Mouse (Mus musculus) olfactory bulb, adult 2 months (tissue): ENCODE measurements at regions not wholly inside any gene's neighbourhood (a gene's known extent, or its start where the extent isn't known, plus 50 kb on each side); places are given as distances from the start of the nearest gene placed in this dataset.
A peak's percentile ranks its signal among the peaks of the same experiment; 100 is the strongest.

Source experiments
- H3K27ac ChIP-seq: fragments of 200-500 bp; 2 replicates; pipeline ENCODE4 v1.5.1; 2012; ENCODE audit warnings: low read depth, low read length; ENCODE audit not compliant: insufficient read depth
- H3K4me1 ChIP-seq: fragments of 200-500 bp; 2 replicates; pipeline ENCODE4 v1.6.1; 2012; ENCODE audit warnings: low read length; ENCODE audit not compliant: control insufficient read depth, insufficient read depth
- H3K4me3 ChIP-seq: fragments of 200-500 bp; 2 replicates; pipeline ENCODE4 v1.5.1; 2012; ENCODE audit warnings: mild to moderate bottlenecking, low read depth, low read length, moderate library complexity; ENCODE audit not compliant: insufficient read depth
- CTCF ChIP-seq: fragments of 200-500 bp; IDR thresholded peaks from 2 replicates; pipeline ENCODE4 v1.5.1; 2012; ENCODE audit warnings: low read depth, mild to moderate bottlenecking, low read length, moderate library complexity; ENCODE audit not compliant: insufficient read depth
- POLR2A ChIP-seq: fragments of 200-500 bp; IDR thresholded peaks from 2 replicates; pipeline ENCODE4 v1.6.1; 2012; ENCODE audit warnings: mild to moderate bottlenecking, low read depth, low read length, moderate library complexity; ENCODE audit not compliant: insufficient read depth
- WGBS: fragments of 180-500 bp; shearing (Covaris S2); methylation state at CpG from one replicate; pipeline ENCODE4 v1.1.7; 2018; 5-methylcytosine and 5-hydroxymethylcytosine counted together

DNA sequence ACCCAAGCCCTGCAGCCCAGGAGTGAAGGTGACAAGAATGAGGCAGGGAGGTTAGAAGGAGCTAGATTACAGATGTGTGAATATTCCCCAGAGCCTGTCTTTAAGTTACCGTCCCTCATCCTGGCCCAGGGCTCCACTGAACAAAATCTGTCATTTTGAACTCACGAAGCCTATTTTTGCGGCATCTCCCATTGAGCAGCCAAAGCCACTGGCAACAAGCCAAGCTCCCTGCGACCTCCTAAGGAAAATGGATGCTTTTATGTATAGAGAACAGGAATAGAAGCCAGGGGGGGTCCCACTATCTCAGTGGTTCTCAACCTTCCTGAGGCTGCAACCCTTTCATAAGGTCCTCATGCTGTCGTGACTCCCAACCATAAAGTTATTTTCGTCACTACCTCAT is 121.0 kb upstream of the Thy1 start:
- TF ChIP-seq POLR2A (no peak), CTCF (no peak)
- H3K27ac ChIP-seq: no peak overlapping the region
- no peak overlapping the region for H3K4me3 ChIP-seq
- H3K4me1 ChIP-seq: peaks cover 25% of the 10 kb centered on the region
- 26% methylated on average over 6 of the region's 6 CpGs for WGBS

- TF ChIP-seq CTCF (no peak), POLR2A (no peak)
- 89% methylated on average over 4 of the region's 4 CpGs for whole genome bisulfite sequencing
- Histone ChIP-seq H3K4me1 (peaks cover 25% of the 10 kb centered on the region), H3K27ac (no peak overlapping the region), H3K4me3 (no peak overlapping the region)
Measured at GRCm38 (mm10) chr9:43923088-43923487, 120.1 kb upstream of the Thy1 start.

- Histone ChIP-seq H3K4me1 (peaks cover 20% of the 10 kb centered on the region), H3K27ac (no peak overlapping the region), H3K4me3 (no peak overlapping the region)
- WGBS: 28% methylated on average over 15 of the region's 15 CpGs
- TF ChIP-seq CTCF: peak; percentile 67
- TF ChIP-seq POLR2A: no peak
Measured at GRCm38 (mm10) chr9:43924795-43925194, 118.4 kb upstream of the Thy1 start.

DNA sequence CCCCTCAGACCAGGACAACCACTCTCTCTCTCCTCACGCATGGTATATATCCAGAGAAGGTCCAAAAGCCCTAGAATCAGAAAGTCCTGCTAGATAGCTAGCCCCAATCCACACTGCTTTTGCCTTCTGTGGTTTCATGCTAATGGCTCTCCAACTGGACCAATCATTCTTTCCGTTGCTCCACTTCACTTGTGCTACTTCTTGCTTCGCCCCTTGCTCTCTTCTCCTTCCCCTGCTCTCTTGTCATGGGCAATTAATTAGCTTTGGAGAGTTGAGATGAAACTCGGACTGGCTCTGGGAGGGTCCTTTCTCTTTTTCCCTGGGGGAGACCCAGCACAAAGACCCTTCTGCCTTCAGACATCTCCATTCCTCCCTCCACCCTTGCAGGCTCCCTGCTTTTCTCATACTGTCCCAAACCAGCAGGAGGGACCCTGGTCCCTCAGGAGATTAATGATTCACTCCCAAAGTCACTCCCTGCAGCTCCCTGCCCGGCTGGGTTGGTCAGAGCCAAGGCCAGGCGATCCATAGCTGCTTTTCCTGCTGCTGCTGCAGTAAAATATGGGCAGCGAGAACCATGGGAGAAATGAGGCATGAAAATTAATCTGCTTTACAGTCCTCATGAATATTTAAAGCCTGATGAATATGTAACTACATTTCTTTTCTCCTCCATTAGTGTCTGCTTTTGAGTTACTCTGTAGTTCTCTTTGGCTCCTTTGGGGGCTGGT is 113.7 kb upstream of the Thy1 start:
- no peak overlapping the region for H3K4me3 ChIP-seq

DNA sequence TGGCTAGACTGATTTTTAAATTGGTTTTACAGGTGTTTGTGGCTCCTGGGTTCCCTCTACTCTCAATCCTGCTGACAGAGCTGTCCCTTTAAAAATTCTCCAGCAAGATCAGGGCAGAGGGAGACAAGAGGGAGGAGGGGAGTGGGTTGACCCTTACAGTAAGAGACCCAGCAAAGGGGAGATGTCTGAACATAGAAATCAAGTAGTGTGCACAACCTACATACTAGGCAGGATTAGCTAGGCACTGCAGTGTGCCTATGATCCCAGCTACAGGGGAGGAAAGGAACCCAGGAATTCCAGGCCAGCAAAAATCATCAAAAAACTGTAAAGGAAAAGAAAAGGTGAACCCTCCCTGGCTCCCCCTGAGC is 113.2 kb upstream of the Thy1 start:
- peaks cover 18% of the 10 kb centered on the region for H3K4me1 ChIP-seq
- H3K27ac ChIP-seq: no peak overlapping the region
- H3K4me3 ChIP-seq: no peak overlapping the region
- no peak for TF ChIP-seq CTCF
- no peak for TF ChIP-seq POLR2A

More for the DNA sequence above, 113.7 kb upstream of the Thy1 start:
- Histone ChIP-seq H3K27ac (no peak overlapping the region), H3K4me1 (peaks cover 17% of the 10 kb centered on the region)
- WGBS: 69% methylated on average over 7 of the region's 7 CpGs
- TF ChIP-seq POLR2A (no peak), CTCF (no peak)

DNA sequence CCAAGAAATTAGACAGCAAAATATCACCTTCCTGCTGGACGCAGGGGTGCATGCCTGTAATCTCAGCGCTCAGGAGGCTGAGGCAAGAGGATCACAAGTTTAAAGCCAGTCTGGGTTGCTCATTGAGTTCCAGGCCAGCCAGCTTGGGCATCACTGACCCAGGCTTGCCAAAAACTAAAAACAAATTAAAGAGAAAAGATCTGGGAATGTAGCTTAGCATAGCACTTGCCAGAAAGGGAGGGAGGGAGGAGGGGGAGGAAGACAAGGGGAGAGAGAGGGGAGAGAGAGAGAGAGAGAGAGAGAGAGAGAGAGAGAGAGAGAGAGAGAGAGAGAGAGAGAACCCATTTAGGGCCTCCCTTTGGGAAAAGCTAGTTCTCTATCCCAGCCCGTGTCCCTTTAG is 112.7 kb upstream of the Thy1 start:
- no peak overlapping the region for H3K4me3 ChIP-seq
- no peak overlapping the region for H3K27ac ChIP-seq
- TF ChIP-seq POLR2A: no peak
- no peak for TF ChIP-seq CTCF
- peaks cover 22% of the 10 kb centered on the region for H3K4me1 ChIP-seq
- 83% methylated on average over 3 of the region's 3 CpGs for WGBS

DNA sequence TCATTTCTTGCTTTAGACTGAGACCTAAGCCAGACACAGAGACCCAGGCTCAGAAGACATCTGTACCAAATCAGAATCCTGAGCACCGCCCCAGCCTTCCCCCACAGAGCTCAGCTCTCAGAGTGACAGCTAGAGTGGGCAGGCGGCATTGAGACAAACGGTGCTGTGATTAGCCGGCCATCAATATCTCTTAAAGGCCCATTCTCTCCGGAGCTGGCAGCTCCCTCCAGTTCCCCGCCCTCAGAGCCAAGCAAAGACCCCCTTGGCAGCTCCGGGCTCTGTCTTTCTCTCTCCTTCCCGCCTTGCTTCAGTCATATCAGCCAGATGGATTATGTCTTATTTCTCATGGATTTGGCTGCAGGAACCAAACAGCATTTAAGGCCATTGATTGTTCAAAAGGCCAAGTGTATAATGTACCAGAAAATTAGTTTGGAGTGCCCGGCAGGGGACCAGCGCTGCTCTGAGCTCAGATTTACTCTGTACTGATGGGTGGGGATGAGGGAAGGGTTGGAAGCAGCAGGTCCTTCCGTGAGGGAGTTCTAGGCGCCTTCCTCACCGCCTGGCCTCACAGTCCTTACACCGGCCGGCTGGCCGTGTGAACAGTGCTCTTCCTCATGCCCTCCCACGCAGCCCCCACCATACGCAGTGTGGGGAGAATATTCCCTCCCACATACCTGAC is 109.0 kb upstream of the Thy1 start:
- TF ChIP-seq CTCF (no peak), POLR2A (no peak)
- H3K4me3 ChIP-seq: no peak overlapping the region
- 51% methylated on average over 18 of the region's 18 CpGs for WGBS
- no peak overlapping the region for H3K27ac ChIP-seq
- peaks cover 23% of the 10 kb centered on the region for H3K4me1 ChIP-seq

DNA sequence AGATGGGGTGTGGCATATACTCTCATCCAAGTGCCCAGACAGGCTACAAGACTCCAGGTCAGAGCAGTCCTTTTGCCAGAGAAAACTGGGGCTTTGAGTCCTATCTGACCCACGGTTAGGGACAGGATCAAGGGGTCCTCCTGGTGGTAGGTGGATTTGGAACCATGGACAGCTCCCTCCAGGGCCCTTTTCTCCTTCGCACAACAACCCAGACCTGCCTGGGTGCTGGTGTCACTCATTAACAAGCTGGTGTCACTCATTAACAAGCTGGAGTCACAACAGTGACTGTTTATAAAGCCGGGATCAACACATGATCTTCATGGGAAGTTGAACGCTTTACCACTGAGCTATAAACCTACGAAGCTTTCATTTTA is 108.5 kb upstream of the Thy1 start:
- H3K4me3 ChIP-seq: no peak overlapping the region
- peaks cover 27% of the 10 kb centered on the region for H3K4me1 ChIP-seq
- WGBS: 65% methylated on average over 5 of the region's 5 CpGs
- no peak overlapping the region for H3K27ac ChIP-seq
- TF ChIP-seq POLR2A (no peak), CTCF (no peak)

GRCm38 (mm10) chr9:43939336-43939735 is 103.8 kb upstream of the Thy1 start:
- H3K4me1 ChIP-seq: peaks cover 28% of the 10 kb centered on the region
- WGBS: 34% methylated on average over 11 of the region's 11 CpGs
- H3K4me3 ChIP-seq: no peak overlapping the region
- no peak overlapping the region for H3K27ac ChIP-seq
- TF ChIP-seq POLR2A: no peak
- no peak for TF ChIP-seq CTCF

DNA sequence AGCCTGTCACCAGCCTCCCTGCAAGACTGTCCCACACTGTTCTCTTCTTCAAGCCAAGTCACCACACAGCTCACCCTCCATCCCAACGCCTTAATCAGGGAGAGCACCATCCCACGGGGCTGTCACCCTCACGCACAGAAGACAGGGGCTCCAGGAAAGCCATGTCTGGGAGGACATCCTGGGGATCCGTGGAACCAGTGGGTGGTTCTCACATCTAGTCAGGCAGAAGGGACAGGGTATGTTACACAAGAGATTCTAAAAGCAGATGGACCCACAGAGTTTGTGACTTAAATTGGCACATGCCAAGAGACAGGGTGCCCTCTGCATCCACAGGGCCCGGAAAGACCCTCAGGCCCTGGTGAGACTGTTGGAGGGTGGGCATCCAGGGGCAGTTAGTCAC is 101.0 kb upstream of the Thy1 start:
- no peak for TF ChIP-seq CTCF
- no peak for TF ChIP-seq POLR2A
- no peak overlapping the region for H3K27ac ChIP-seq
- no peak overlapping the region for H3K4me3 ChIP-seq
- 75% methylated on average over 5 of the region's 5 CpGs for WGBS
- peaks cover 41% of the 10 kb centered on the region for H3K4me1 ChIP-seq
